In genomic region chr6:99233411-99233810, GRCm38 (mm10) we compare ENCODE assay signal across 27 mouse cellular contexts.
DNase-seq lines count a peak whose midpoint lies in the region; ATAC-seq and TF ChIP-seq lines count a peak whose summit lies in the region.
"Had no signal": no experiment of that assay in that cellular context is flagged by ENCODE, and none has a peak within 500 bp of the region (broad histone marks: within the 10 kb centered on the region; RNA-seq: fewer than 3 reads in every experiment).

No protein-coding gene starts in this region.

- 28% methylated on average over 10 of the region's 10 CpGs for WGBS in forebrain, postnatal 0 days
- WGBS in forebrain, embryonic 10.5 days = 92% methylated on average over 10 of the region's 10 CpGs
- WGBS in limb, embryonic 11.5 days = 41% methylated on average over 10 of the region's 10 CpGs
- 69% methylated on average over 10 of the region's 10 CpGs for WGBS in limb, embryonic 10.5 days
- 33% methylated on average over 10 of the region's 10 CpGs for WGBS in midbrain, postnatal 0 days
- 49% methylated on average over 10 of the region's 10 CpGs for WGBS in midbrain, embryonic 15.5 days
- WGBS in embryonic facial prominence, embryonic 10.5 days = 91% methylated on average over 10 of the region's 10 CpGs

- peak overlapping the region; percentile 54; the same call in 1 of the 2 replicates for H3K27ac ChIP-seq in forebrain, postnatal 0 days (ENCODE audit: low read depth, low read length)
- H3K27ac ChIP-seq in forebrain, embryonic 10.5 days = no peak overlapping the region
- no peak overlapping the region for H3K27ac ChIP-seq in limb, embryonic 11.5 days (replicated peaks; ENCODE audit: low read depth, low read length)
- no peak overlapping the region for H3K27ac ChIP-seq in limb, embryonic 10.5 days
- no peak overlapping the region for H3K27ac ChIP-seq in midbrain, postnatal 0 days (ENCODE audit: low read depth, low read length)
- H3K27ac ChIP-seq in midbrain, embryonic 15.5 days = no peak overlapping the region; the same call in 1 of the 2 replicates
- no peak overlapping the region for H3K27ac ChIP-seq in embryonic facial prominence, embryonic 10.5 days (replicated peaks)
- H3K27ac ChIP-seq: embryonic facial prominence, embryonic 12.5 days; embryonic facial prominence, embryonic 15.5 days; forebrain, embryonic 13.5 days; heart, adult 2 months; heart, embryonic 10.5 days; heart, embryonic 13.5 days; hindbrain, embryonic 12.5 days had no signal

- H3K4me2 ChIP-seq in forebrain, postnatal 0 days (ENCODE audit: low read depth) = no peak overlapping the region
- no peak overlapping the region for H3K4me2 ChIP-seq in limb, embryonic 11.5 days (ENCODE audit: low read depth, severe bottlenecking)
- H3K4me2 ChIP-seq in midbrain, postnatal 0 days (ENCODE audit: low read depth, low read length, poor library complexity, severe bottlenecking) = no peak overlapping the region
- H3K4me2 ChIP-seq in midbrain, embryonic 15.5 days = no peak overlapping the region
- H3K4me2 ChIP-seq: embryonic facial prominence, embryonic 12.5 days; embryonic facial prominence, embryonic 15.5 days; forebrain, embryonic 13.5 days; heart, embryonic 13.5 days; hindbrain, embryonic 12.5 days had no signal

- H3K9ac ChIP-seq in forebrain, postnatal 0 days = no peak overlapping the region
- H3K9ac ChIP-seq in limb, embryonic 11.5 days (ENCODE audit: low read length) = no peak overlapping the region
- H3K9ac ChIP-seq in midbrain, postnatal 0 days (replicated peaks; ENCODE audit: low read length, poor library complexity, severe bottlenecking) = no peak overlapping the region
- H3K9ac ChIP-seq in midbrain, embryonic 15.5 days = no peak overlapping the region
- H3K9ac ChIP-seq: embryonic facial prominence, embryonic 12.5 days; embryonic facial prominence, embryonic 15.5 days; forebrain, embryonic 13.5 days; heart, embryonic 13.5 days; hindbrain, embryonic 12.5 days had no signal

- H3K27me3 ChIP-seq in forebrain, postnatal 0 days (ENCODE audit: insufficient read depth, low read length) = no peaks in the 10 kb centered on the region
- H3K27me3 ChIP-seq in forebrain, embryonic 10.5 days (ENCODE audit: poor library complexity, severe bottlenecking) = no peaks in the 10 kb centered on the region
- H3K27me3 ChIP-seq in limb, embryonic 11.5 days (ENCODE audit: control insufficient read depth, insufficient read depth, low read length) = no peaks in the 10 kb centered on the region
- H3K27me3 ChIP-seq in limb, embryonic 10.5 days (ENCODE audit: low read depth, poor library complexity, severe bottlenecking) = peaks cover 40% of the 10 kb centered on the region; the same call in 1 of the 2 replicates
- H3K27me3 ChIP-seq in midbrain, postnatal 0 days (ENCODE audit: insufficient read depth, low read length) = no peaks in the 10 kb centered on the region
- H3K27me3 ChIP-seq in midbrain, embryonic 15.5 days (replicated peaks) = no peaks in the 10 kb centered on the region
- no peaks in the 10 kb centered on the region for H3K27me3 ChIP-seq in embryonic facial prominence, embryonic 10.5 days (replicated peaks; ENCODE audit: low read depth, poor library complexity, severe bottlenecking)
- H3K27me3 ChIP-seq: CH12.LX; embryonic facial prominence, embryonic 12.5 days; embryonic facial prominence, embryonic 15.5 days; forebrain, embryonic 13.5 days; heart, embryonic 13.5 days; hindbrain, embryonic 12.5 days; Patski had no signal

- peaks cover 6% of the 10 kb centered on the region; the same call in 1 of the 2 replicates for H3K4me1 ChIP-seq in forebrain, postnatal 0 days (ENCODE audit: insufficient read depth)
- H3K4me1 ChIP-seq in forebrain, embryonic 10.5 days = peaks cover 5% of the 10 kb centered on the region; the same call in 1 of the 2 replicates
- peaks cover 5% of the 10 kb centered on the region; the same call in 1 of the 2 replicates for H3K4me1 ChIP-seq in limb, embryonic 11.5 days (ENCODE audit: control insufficient read depth, insufficient read depth, low read length)
- H3K4me1 ChIP-seq in limb, embryonic 10.5 days = peaks cover 23% of the 10 kb centered on the region
- H3K4me1 ChIP-seq in midbrain, postnatal 0 days (ENCODE audit: insufficient read depth, low read length) = no peaks in the 10 kb centered on the region
- peaks cover 9% of the 10 kb centered on the region for H3K4me1 ChIP-seq in midbrain, embryonic 15.5 days
- 0 out of 2 replicates have a peak, but pooled peaks cover 9% of the 10 kb centered on the region for H3K4me1 ChIP-seq in embryonic facial prominence, embryonic 10.5 days
- H3K4me1 ChIP-seq: embryonic facial prominence, embryonic 15.5 days; hindbrain, embryonic 12.5 days had no signal

- DNase-seq in forebrain, postnatal 0 days = peak; percentile 56
- no peak for DNase-seq in forebrain, embryonic 10.5 days (ENCODE audit: extremely low spot score, low spot score)
- peak; percentile 39 for DNase-seq in limb, embryonic 11.5 days (ENCODE audit: low spot score)
- DNase-seq in limb, embryonic 10.5 days (ENCODE audit: low spot score) = no peak
- DNase-seq in midbrain, postnatal 0 days (ENCODE audit: low spot score) = peak; percentile 28
- DNase-seq in hindlimb bud, embryonic 11.5 days (ENCODE audit: extremely low spot score, low read depth, low spot score) = peak; percentile 22
- DNase-seq in embryonic facial prominence, embryonic 10.5 days (ENCODE audit: low spot score) = no peak
- DNase-seq: adrenal gland, postnatal 14 days; B cell, adult 2 months; cerebellum, adult 18-20 months; cerebellum, adult 9-10 months; cerebellum, postnatal 14 days; gastrocnemius, postnatal 10 days; gastrocnemius, postnatal 36 days; heart, adult 2 months had no signal

- peak; percentile 27; the same call in 1 of the 2 replicates for TF ChIP-seq CTCF in forebrain, postnatal 0 days (IDR thresholded peaks at IDR 0.05; ENCODE audit: low read depth)
- TF ChIP-seq CTCF in midbrain, postnatal 0 days (IDR thresholded peaks at IDR 0.05) = peak; percentile 32

- no peaks in the 10 kb centered on the region for H3K9me3 ChIP-seq in forebrain, postnatal 0 days (ENCODE audit: low read length)
- no peaks in the 10 kb centered on the region for H3K9me3 ChIP-seq in forebrain, embryonic 10.5 days
- no peaks in the 10 kb centered on the region for H3K9me3 ChIP-seq in limb, embryonic 11.5 days (ENCODE audit: control insufficient read depth, low read length)
- H3K9me3 ChIP-seq in limb, embryonic 10.5 days (replicated peaks) = no peaks in the 10 kb centered on the region
- H3K9me3 ChIP-seq in midbrain, postnatal 0 days (ENCODE audit: low read length) = no peaks in the 10 kb centered on the region
- H3K9me3 ChIP-seq in midbrain, embryonic 15.5 days = no peaks in the 10 kb centered on the region
- no peaks in the 10 kb centered on the region for H3K9me3 ChIP-seq in embryonic facial prominence, embryonic 10.5 days
- H3K9me3 ChIP-seq: embryonic facial prominence, embryonic 12.5 days; embryonic facial prominence, embryonic 15.5 days; forebrain, embryonic 13.5 days; G1E; heart, embryonic 10.5 days; heart, embryonic 13.5 days; hindbrain, embryonic 12.5 days had no signal

- peak; percentile 32; the same call in 1 of the 2 replicates for ATAC-seq in forebrain, postnatal 0 days
- no peak for ATAC-seq in limb, embryonic 11.5 days (ENCODE audit: insufficient number of reproducible peaks, low FRiP score, low TSS enrichment, low read depth)
- no peak for ATAC-seq in midbrain, postnatal 0 days (ENCODE audit: low FRiP score)
- no peak for ATAC-seq in midbrain, embryonic 15.5 days (replicated peaks)
- ATAC-seq: forebrain, embryonic 13.5 days; hindbrain, embryonic 16.5 days; intestine, postnatal 0 days; Patski had no signal

- H3K4me3 ChIP-seq in forebrain, postnatal 0 days (ENCODE audit: low read depth, low read length) = no peak overlapping the region
- H3K4me3 ChIP-seq in forebrain, embryonic 10.5 days = no peak overlapping the region
- no peak overlapping the region for H3K4me3 ChIP-seq in limb, embryonic 11.5 days (ENCODE audit: low read depth, low read length)
- H3K4me3 ChIP-seq in limb, embryonic 10.5 days = no peak overlapping the region
- no peak overlapping the region for H3K4me3 ChIP-seq in midbrain, postnatal 0 days (ENCODE audit: low read depth, low read length)
- H3K4me3 ChIP-seq in midbrain, embryonic 15.5 days = no peak overlapping the region
- H3K4me3 ChIP-seq in embryonic facial prominence, embryonic 10.5 days = no peak overlapping the region
- H3K4me3 ChIP-seq: embryonic facial prominence, embryonic 12.5 days; embryonic facial prominence, embryonic 15.5 days; forebrain, embryonic 13.5 days; heart, adult 2 months; heart, embryonic 10.5 days; heart, embryonic 13.5 days; hindbrain, embryonic 12.5 days had no signal

- H3K36me3 ChIP-seq in forebrain, postnatal 0 days (ENCODE audit: insufficient read depth) = no peaks in the 10 kb centered on the region
- no peaks in the 10 kb centered on the region for H3K36me3 ChIP-seq in forebrain, embryonic 10.5 days (replicated peaks)
- no peaks in the 10 kb centered on the region for H3K36me3 ChIP-seq in limb, embryonic 11.5 days (ENCODE audit: control insufficient read depth, insufficient read depth, low read length)
- no peaks in the 10 kb centered on the region for H3K36me3 ChIP-seq in limb, embryonic 10.5 days
- no peaks in the 10 kb centered on the region for H3K36me3 ChIP-seq in midbrain, postnatal 0 days (ENCODE audit: insufficient read depth, low read length)
- H3K36me3 ChIP-seq in midbrain, embryonic 15.5 days (replicated peaks) = no peaks in the 10 kb centered on the region
- H3K36me3 ChIP-seq in embryonic facial prominence, embryonic 10.5 days (replicated peaks) = no peaks in the 10 kb centered on the region
- H3K36me3 ChIP-seq: embryonic facial prominence, embryonic 12.5 days; embryonic facial prominence, embryonic 15.5 days; hindbrain, embryonic 12.5 days had no signal

Comparison
In these comparisons a context has a peak if more than half of its experiments do, and no peak if none do; other contexts are left out.
1. DNase-seq: peak in forebrain, postnatal 0 days (single experiment), limb, embryonic 11.5 days (single experiment), midbrain, postnatal 0 days (single experiment) and hindlimb bud, embryonic 11.5 days (single experiment); none in forebrain, embryonic 10.5 days (single experiment), limb, embryonic 10.5 days (single experiment) and embryonic facial prominence, embryonic 10.5 days (single experiment).